Mouse (Mus musculus): Measurements from ENCODE around the gene Trpt1. TPM values are rescaled to one million over a fixed set of nuclear protein-coding genes. Genes with fewer than 3 reads are reported as not detected.

Trpt1 gene
- total RNA-seq (2023): 1 to 10 TPM; 1.4 to 1.9 TPM

DNA sequence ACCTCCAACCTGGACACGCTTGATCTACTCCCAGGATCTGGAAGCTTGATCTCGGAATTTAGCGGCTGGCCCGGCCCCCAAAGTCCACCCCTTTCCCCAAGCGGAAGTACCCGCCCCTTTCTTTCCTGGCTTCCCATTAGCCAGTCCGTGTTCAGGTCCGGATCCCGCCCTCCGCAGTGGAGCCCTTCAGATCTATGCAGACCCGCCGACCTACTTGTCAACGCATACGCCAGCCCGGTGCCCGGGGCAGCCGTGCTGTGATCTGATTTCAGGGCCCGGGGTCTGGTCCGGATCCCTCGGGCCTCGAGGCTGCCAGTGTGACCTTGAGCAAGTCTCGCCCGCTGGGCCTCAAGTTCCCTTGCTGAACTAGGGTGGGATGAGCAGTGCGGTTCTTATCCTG, at the start of gene Trpt1, which contains the start of gene Nudt22:
Trpt1 (plus strand) TSS at position 126 of the 400 bp plus-strand sequence.
Nudt22 (minus strand) TSS at position 112 of the 400 bp plus-strand sequence.

GRCm38 (mm10) chr19:6974211-6975205, 21.4 kb upstream of the Trpt1 start, which contains the start of gene Ppp1r14b:
Gene Ppp1r14b, plus strand, starts transcription at chr19:6974968.

DNA sequence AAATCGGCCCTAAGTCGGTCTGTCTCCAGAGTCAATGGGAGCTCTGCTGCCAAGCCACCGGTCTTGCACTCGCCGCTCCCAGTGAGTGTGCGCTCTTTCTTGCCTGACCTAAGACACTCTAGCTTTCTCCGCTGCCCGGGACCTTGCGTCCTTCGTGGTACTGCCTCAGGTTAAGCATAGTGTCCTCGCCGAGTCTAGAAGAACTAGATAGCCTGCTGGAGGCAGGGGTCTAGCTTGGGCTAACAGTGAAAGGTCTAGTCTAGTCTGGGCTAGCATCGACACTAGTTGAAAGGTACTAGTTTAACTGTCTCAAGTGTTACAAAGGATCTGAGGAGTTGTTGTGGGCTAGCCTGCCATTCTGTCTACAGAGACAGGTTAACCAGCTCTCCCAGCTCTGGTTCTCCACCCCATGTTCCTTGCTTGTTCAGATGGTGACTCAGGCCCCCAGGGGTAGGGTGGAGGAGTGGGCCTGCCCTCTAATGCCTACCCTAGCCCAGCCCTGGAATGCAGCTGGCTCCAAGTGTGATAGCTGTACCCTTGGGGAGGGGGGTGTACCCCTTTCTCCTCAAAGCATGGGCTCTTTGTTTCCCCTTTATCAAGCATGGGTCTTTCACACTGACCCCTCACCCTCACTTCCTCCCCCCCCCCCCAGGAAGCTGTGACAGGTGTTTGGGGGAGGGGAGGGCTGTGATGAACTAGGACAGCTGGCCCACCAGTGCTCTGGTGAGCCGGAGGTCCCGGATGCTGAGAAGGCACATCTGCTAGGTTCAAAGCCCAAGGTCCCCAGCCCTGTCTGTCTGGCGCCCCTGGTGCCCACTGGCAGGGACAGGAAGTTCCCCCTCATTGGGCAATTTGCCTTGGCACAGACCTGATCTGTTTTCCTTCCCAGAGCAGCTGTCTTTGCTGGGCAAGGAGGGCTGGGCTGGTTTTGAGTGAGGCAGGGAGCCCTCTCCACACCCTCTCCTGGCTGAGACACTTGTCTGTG, 20.1 kb upstream of the Trpt1 start, which contains the start of gene Plcb3:
Plcb3 (minus strand) TSS at position 934 of the 985 bp plus-strand sequence.

DNA sequence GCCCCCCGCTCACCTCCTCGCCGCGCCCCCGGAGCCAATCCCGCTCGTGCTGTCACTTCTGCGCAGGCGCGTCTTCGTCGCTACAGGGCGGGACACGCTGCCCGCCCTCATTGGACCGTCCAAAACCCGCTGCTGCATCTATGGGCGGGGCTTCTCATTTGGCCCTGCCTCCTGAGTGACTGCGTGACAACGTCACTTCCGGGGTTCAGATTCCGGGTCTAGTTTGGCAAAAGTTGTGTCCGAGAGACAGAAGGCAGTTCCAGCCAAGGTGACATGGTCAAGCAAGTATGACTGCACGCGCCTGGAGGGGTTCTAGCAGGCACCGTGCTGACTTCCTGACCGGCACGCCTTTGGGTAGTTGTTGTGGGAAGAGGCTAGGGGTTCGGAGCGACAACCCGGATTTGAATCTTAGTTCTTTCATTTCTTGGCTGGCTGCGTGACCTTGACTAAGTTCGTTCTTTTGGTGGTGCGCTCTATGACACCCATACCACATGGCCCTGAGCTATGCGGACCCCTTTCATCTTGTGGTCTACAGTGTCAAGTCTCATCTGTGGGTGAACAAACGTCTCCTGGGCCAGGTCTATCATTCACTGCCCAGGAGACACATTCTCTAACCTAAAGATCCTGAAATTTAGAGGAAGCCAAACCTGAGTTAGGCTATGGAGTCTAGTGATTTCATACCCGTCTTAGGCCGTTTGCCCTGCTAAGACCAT, 15.4 kb upstream of the Trpt1 start, which contains the start of gene Fkbp2:
Fkbp2 (minus strand) TSS at position 121 of the 713 bp plus-strand sequence.

DNA sequence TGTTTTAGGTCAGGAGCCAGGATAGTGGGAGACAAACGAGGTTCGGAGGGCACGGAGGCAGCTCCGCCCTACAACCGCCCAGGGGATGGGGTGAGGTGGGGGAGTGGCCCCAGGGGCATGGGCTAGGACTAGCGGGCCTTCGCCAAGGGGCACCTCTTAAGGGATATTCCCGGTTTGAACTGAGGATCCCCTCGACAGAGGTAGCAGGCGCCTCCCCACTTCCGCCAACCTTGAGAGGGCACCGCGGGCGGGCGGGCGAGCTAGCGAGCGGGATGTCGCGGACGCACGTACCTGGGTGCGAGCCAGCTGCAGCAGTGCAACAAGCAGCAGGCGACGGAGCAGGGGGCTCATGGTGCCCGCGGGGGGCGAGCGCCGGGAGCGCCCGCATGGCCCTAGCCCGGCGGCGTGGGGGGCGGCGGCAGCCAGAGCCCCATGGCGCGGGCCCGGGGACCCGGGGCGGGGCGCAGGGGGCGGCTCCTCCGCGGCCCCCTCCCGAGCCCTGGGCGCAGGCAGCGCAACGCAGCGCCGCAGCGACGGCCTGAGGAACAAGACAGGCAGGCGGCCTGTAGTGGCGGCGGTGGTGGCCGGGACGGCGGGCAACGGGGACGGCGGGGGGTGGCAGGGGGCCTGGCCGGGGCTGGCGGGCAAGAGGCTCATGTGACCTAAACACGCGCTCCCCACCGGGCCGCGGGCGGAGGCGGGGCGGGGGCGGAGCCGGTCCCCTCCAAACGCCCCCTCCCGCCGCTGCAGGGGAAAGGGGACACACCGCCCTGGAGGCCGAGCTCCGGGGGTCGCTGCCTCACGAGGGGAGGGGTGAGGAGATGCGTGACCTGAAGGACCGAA, 8.6 kb upstream of the Trpt1 start, which contains the start of gene Vegfb:
Vegfb (minus strand) TSS at position 591 of the 843 bp plus-strand sequence.

GRCm38 (mm10) chr19:6992011-6992858, 3.7 kb upstream of the Trpt1 start, which contains the start of gene Dnajc4:
Gene Dnajc4, minus strand, starts transcription at chr19:6992572.

DNA sequence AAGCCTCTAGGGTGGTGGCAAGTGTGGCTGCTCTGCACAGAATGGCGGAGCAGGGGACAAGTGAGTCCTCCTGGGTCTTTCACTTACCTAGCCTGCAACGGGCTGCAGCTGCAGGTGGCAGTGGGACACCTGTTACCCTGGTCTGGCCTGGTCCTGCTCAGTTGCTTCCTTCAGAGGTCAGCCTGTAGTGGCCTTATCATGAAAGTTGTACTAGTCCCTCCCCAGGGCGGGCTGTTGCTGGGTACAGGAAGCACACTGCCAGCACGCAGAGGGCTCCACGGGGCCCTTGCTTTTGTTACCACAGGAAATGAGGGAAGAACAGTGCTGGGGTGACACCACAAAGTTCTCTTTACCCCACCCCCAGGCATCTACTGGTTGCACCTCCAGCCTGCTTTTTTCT, 23.3 kb downstream of the Trpt1 start, which contains the start of gene Fermt3:
Fermt3 (minus strand) TSS at position 279 of the 400 bp plus-strand sequence.

DNA sequence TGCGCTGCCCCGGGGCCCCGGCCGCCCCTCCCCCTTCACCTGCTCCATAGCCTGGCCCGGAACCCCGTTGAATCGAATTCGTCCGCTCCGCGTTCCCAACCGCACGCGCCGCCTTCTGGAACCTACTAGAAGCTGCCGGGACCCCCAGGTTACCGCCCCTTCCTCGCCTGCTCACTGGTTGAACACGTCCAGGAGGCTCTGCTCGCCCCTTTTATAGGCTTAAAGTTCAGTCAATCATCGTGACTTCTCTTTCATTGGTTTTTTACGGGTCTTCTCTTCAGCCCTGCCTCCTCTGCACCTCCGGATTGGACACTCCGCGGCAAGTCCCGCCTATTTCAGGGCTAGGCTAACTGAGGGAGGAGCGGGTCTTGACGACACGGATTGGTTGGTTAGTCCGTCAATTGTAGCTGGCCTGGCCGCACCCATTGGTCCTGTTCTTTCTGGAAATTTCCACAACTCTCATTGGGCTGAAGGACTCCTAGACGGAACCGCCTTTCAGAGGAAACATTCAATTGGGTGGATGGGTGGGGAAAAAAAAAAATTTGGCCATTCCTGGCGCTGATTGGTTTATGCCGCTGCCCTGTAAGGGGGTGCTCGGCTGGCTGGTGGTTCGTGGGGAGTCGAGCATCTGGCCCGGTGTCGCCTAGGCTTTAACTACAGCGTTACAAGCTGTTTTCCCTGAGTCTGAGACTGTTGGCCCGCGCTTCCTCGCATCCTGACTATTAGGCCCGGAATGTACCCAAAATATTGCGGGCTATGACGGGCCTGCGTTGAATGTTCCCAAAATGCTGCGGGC, 44.1 kb downstream of the Trpt1 start, which contains the start of gene Stip1:
Stip1 (minus strand) TSS at position 127 of the 796 bp plus-strand sequence.

Other genes starting within 250 kb of the Trpt1 start
- gene Rps6ka4, start 155.5 kb upstream of the Trpt1 start, total RNA-seq (2023): 10 to 100 TPM; 44.6 to 47.2 TPM
- 100 to 1,000 TPM in 1 of 2 experiments, 10 to 100 TPM in 1; 90.6 to 102 TPM for gene Ccdc88b, start 137.9 kb upstream of the Trpt1 start, total RNA-seq (2023)
- 100 to 1,000 TPM; 148 to 158 TPM for gene Trmt112, start 86.4 kb upstream of the Trpt1 start, total RNA-seq (2023)
- 100 to 1,000 TPM; 664 to 666 TPM for gene Prdx5, start 86.0 kb upstream of the Trpt1 start, total RNA-seq (2023)
- gene Esrra, start 74.3 kb upstream of the Trpt1 start, total RNA-seq (2023): 10 to 100 TPM; 51.8 to 51.9 TPM
- gene Catsperz, start 70.8 kb upstream of the Trpt1 start, total RNA-seq (2023): not detected
- not detected for gene Kcnk4, start 61.6 kb upstream of the Trpt1 start, total RNA-seq (2023)
- 10 to 100 TPM; 23.4 to 30.4 TPM for gene Bad, start 54.3 kb upstream of the Trpt1 start, total RNA-seq (2023)
- gene Gpr137, start 53.7 kb upstream of the Trpt1 start, total RNA-seq (2023): 10 to 100 TPM; 29.9 to 30.8 TPM
- 10 to 100 TPM; 54.6 to 62.8 TPM for gene Ppp1r14b, start 21.2 kb upstream of the Trpt1 start, total RNA-seq (2023)
- 10 to 100 TPM; 33.4 to 35.2 TPM for gene Plcb3, start 19.7 kb upstream of the Trpt1 start, total RNA-seq (2023)
- gene Fkbp2, start 15.6 kb upstream of the Trpt1 start, total RNA-seq (2023): 10 to 100 TPM; 46.1 to 59.4 TPM
- 10 to 100 TPM in 1 of 2 experiments, 1 to 10 TPM in 1; 9.7 to 12.2 TPM for gene Vegfb, start 8.5 kb upstream of the Trpt1 start, total RNA-seq (2023)
- 10 to 100 TPM; 22.5 to 25.3 TPM for gene Dnajc4, start 3.6 kb upstream of the Trpt1 start, total RNA-seq (2023)
- 10 to 100 TPM; 11.1 to 16.9 TPM for gene Nudt22, start within 50 bp of the Trpt1 start, total RNA-seq (2023)
- 100 to 1,000 TPM; 282 to 286 TPM for gene Fermt3, start 23.3 kb downstream of the Trpt1 start, total RNA-seq (2023)
- 10 to 100 TPM; 61.2 to 64.6 TPM for gene Stip1, start 43.8 kb downstream of the Trpt1 start, total RNA-seq (2023)
- gene Macrod1, start 60.7 kb downstream of the Trpt1 start, total RNA-seq (2023): 1 to 10 TPM; 6.4 to 8.0 TPM
- not detected for gene Flrt1, start 109.6 kb downstream of the Trpt1 start, total RNA-seq (2023)
- gene Otub1, start 210.2 kb downstream of the Trpt1 start, total RNA-seq (2023): 10 to 100 TPM; 77.9 to 92.2 TPM
- gene Cox8a, start 221.5 kb downstream of the Trpt1 start, total RNA-seq (2023): 100 to 1,000 TPM; 337 to 344 TPM
- 10 to 100 TPM; 28.4 to 30.2 TPM for gene Naa40, start 245.1 kb downstream of the Trpt1 start, total RNA-seq (2023)